Mouse (Mus musculus) left cerebral cortex, adult 8-10 months (tissue): ENCODE results near the gene Gm14393. TPM values are rescaled to one million over a fixed set of nuclear protein-coding genes. Genes with fewer than 3 reads are reported as not detected.
"Not testable (repeated sequence)": the region's sequence is repeated elsewhere in the genome, so short reads cannot be mapped to it uniquely, and the experiment has no call there.

Source experiments
- DNase-seq, 2 experiments: peaks; one replicate each; pipeline ENCODE4 v3.0.0; 2022; ENCODE audit warnings: low spot score in 2 of 2
- total RNA-seq, 4 experiments: library from RNA; stranded (reverse); gene quantifications; 2 replicates each; pipeline ENCODE4 v1.2.4; 2022

Gm14393 gene
- 1 to 10 TPM in 2 of 4 experiments, under 1 TPM in 1, not detected in 1; 0.89 to 1.3 (median 1.1) TPM for total RNA-seq

- DNase-seq: not testable (repeated sequence)
Measured at GRCm38 (mm10) chr2:175067681-175068261, at the start of gene Gm14393. TSS of gene Gm14393 (minus strand) at chr2:175067781.

- DNase-seq: not testable (repeated sequence)
Measured at GRCm38 (mm10) chr2:175044268-175044667, 23.3 kb downstream of the Gm14393 start.

Other genes starting within 250 kb of the Gm14393 start
- 1 to 10 TPM; 1.7 to 2.9 (median 2.8) TPM for gene Gm14444, start 57.5 kb downstream of the Gm14393 start, total RNA-seq
- gene Gm14399, start 74.2 kb upstream of the Gm14393 start, total RNA-seq: 10 to 100 TPM; 14.4 to 16.6 (median 16.0) TPM
- 1 to 10 TPM; 6.2 to 8.9 (median 7.0) TPM for gene Gm14443, start 108.1 kb upstream of the Gm14393 start, total RNA-seq
- 100 to 1,000 TPM in 1 of 4 experiments, 10 to 100 TPM in 3; 88.1 to 106 (median 91.0) TPM for gene Gm14391, start 139.1 kb upstream of the Gm14393 start, total RNA-seq
- 1 to 10 TPM in 2 of 4 experiments, not detected in 2; 3.9 to 4.0 TPM for gene Gm14440, start 207.3 kb upstream of the Gm14393 start, total RNA-seq